Mouse (Mus musculus) small intestine, adult 2 months (tissue): ENCODE results near the gene Vwa5b1.

Source experiments
- CTCF ChIP-seq: fragments of 200-500 bp; IDR thresholded peaks from 2 replicates; pipeline ENCODE4 v1.5.1; 2012; ENCODE audit warnings: low read depth, mild to moderate bottlenecking, control low read depth, inconsistent platforms, low read length, moderate library complexity, mixed read lengths; ENCODE audit not compliant: insufficient replicate concordance, insufficient read length; ENCODE audit errors: extremely low read depth
- POLR2A ChIP-seq: fragments of 200-500 bp; IDR thresholded peaks from 2 replicates; pipeline ENCODE4 v1.6.1; 2012; ENCODE audit warnings: low read depth, mild to moderate bottlenecking, control low read depth, inconsistent platforms, low read length, moderate library complexity

GRCm38 (mm10) chr4:138677579-138677978, 41.9 kb upstream of the Vwa5b1 start:
- TF ChIP-seq POLR2A, result no peak
- no peak for TF ChIP-seq CTCF
